Mouse (Mus musculus) neural tube, embryonic 11.5 days (tissue): ENCODE results near the gene Kcnh2. TPM values are rescaled to one million over a fixed set of nuclear protein-coding genes. Genes with fewer than 3 reads are reported as not detected.
"Not testable (repeated sequence)": the region's sequence is repeated elsewhere in the genome, so short reads cannot be mapped to it uniquely, and the experiment has no call there.

Source experiments
- ATAC-seq: fragments of 200-750 bp; cut with Nextera tagmentation; 2 replicates; pipeline ENCODE4 v1.8.0; 2017; ENCODE audit warnings: moderate number of reproducible peaks, mild to moderate bottlenecking, moderate TSS enrichment, moderate library complexity; ENCODE audit not compliant: insufficient read depth, low FRiP score, low TSS enrichment
- DNase-seq: peaks from one replicate; pipeline ENCODE4 v3.0.0-alpha.2; 2015; ENCODE audit warnings: low spot score
- H3K27ac ChIP-seq: fragments of 300-500 bp; sonication (generic); 2 replicates; pipeline ENCODE4 v1.5.1; 2014; ENCODE audit warnings: low read depth, mild to moderate bottlenecking, low read length
- H3K27me3 ChIP-seq: fragments of 300-500 bp; sonication (generic); 2 replicates; pipeline ENCODE4 v1.6.1; 2014; ENCODE audit warnings: mild to moderate bottlenecking, low read length, mixed read lengths; ENCODE audit not compliant: control insufficient read depth, insufficient read depth
- H3K36me3 ChIP-seq: fragments of 300-500 bp; sonication (generic); 2 replicates; pipeline ENCODE4 v1.6.1; 2014; ENCODE audit warnings: mild to moderate bottlenecking, low read length, moderate library complexity, mixed read lengths; ENCODE audit not compliant: control insufficient read depth, insufficient read depth
- H3K4me1 ChIP-seq: fragments of 300-500 bp; sonication (generic); 2 replicates; pipeline ENCODE4 v1.6.1; 2014; ENCODE audit warnings: low read length, mixed read lengths; ENCODE audit not compliant: control insufficient read depth, insufficient read depth
- H3K4me2 ChIP-seq: fragments of 300-500 bp; sonication (generic); 2 replicates; pipeline ENCODE4 v1.6.1; 2014; ENCODE audit warnings: low read depth, mild to moderate bottlenecking, moderate library complexity
- H3K4me3 ChIP-seq: fragments of 300-500 bp; sonication (generic); 2 replicates; pipeline ENCODE4 v1.5.1; 2014; ENCODE audit warnings: low read depth, low read length
- H3K9ac ChIP-seq: fragments of 300-500 bp; sonication (generic); 2 replicates; pipeline ENCODE4 v1.6.1; 2014; ENCODE audit warnings: mild to moderate bottlenecking, low read length
- H3K9me3 ChIP-seq: fragments of 300-500 bp; sonication (generic); 2 replicates; pipeline ENCODE4 v1.6.1; 2016; ENCODE audit warnings: low read length; ENCODE audit not compliant: control insufficient read depth
- WGBS: fragments of 180-500 bp; shearing (Covaris S2); extraction: QIAGEN DNeasy Blood & Tissue Kit; methylation state at CpG from one replicate; pipeline ENCODE4 v1.1.7; 2014; 5-methylcytosine and 5-hydroxymethylcytosine counted together
- polyA plus RNA-seq: library from polyadenylated mRNA; unstranded; fragments of >200 nt; fragmentation: Nextera tagmentation; extraction: Ambion mirVana; gene quantifications from 2 replicates; pipeline ENCODE4 v1.2.1, GENCODE M21; 2014

Gene Kcnh2
- polyA plus RNA-seq, result 16.5 and 18.6 TPM in 2 replicates

- Histone ChIP-seq H3K36me3 (no peaks in the 10 kb centered on the region), H3K27me3 (peaks cover 12% of the 10 kb centered on the region), H3K4me3 (peak within 1 kb of the TSS; percentile 72), H3K9ac (peak within 1 kb of the TSS; percentile 81), H3K27ac (peak within 1 kb of the TSS; percentile 98), H3K4me1 (peaks cover 47% of the 10 kb centered on the region), H3K9me3 (no peaks in the 10 kb centered on the region), H3K4me2 (peak within 1 kb of the TSS; percentile 92)
- DNase-seq (no peak), ATAC-seq (peak; percentile 45)
- 2% methylated on average over 37 of the region's 53 CpGs for WGBS
These were observed at the start of gene Kcnh2 for GRCm38 (mm10) chr5:24351278-24351677. Gene Kcnh2 (minus strand): TSS chr5:24351604.

DNA sequence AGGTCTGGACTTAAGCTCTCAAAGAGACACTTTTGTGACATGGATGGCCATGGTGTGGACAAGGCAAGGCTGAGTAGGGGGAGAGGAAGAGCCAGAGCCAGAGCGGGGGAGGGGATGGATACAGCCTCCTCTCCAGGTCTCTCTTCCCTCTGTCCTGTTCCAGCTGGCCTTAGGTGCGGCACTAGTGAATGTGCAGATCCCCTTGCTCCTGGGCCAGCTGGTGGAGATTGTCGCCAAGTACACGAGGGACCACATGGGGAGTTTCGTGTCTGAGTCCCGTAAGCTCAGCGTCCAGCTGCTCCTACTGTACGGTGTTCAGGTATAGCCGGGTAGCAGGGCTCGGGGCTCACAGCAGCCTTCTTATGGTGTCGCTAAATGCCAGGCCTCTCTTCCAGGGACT lies 49.0 kb upstream of the Kcnh2 start:
- H3K4me1 ChIP-seq, result no peaks in the 10 kb centered on the region
- no peak overlapping the region for H3K4me3 ChIP-seq
- H3K4me2 ChIP-seq, result no peak overlapping the region
- no peaks in the 10 kb centered on the region for H3K9me3 ChIP-seq
- WGBS, result 82% methylated on average over 11 of the region's 11 CpGs
- no peak overlapping the region for H3K27ac ChIP-seq
- H3K9ac ChIP-seq, result no peak overlapping the region; the same call in 1 of the 2 replicates
- H3K27me3 ChIP-seq, result no peaks in the 10 kb centered on the region
- ATAC-seq, result no peak
- no peaks in the 10 kb centered on the region; the same call in 1 of the 2 replicates for H3K36me3 ChIP-seq
- no peak for DNase-seq

DNA sequence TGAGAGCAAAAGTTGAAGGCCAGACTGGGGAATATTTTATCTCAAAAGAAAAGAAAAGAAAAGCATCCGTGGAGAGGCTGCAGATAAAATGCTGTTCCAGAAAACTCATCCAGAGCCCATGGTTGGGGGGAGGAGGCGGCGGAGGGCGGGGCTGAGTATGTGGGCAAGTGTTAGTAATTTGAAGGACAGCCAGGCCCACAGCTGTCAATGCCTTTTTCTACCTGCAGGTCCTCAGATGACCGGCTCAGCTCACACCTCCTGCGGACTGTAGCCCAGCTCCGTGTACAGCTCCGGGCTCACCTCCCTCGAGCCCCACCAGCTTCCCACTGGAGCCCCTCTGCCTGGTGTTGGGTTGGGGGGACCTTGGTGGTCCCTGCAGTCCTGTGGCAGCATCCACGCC lies 48.3 kb upstream of the Kcnh2 start:
- H3K27me3 ChIP-seq, result no peaks in the 10 kb centered on the region
- H3K27ac ChIP-seq, result no peak overlapping the region
- H3K4me3 ChIP-seq, result no peak overlapping the region
- no peaks in the 10 kb centered on the region for H3K4me1 ChIP-seq
- ATAC-seq (no peak), DNase-seq (no peak)
- no peaks in the 10 kb centered on the region for H3K9me3 ChIP-seq
- H3K4me2 ChIP-seq, result no peak overlapping the region
- no peak overlapping the region for H3K9ac ChIP-seq
- H3K36me3 ChIP-seq, result no peaks in the 10 kb centered on the region; the same call in 1 of the 2 replicates
- WGBS, result 91% methylated on average over 10 of the region's 10 CpGs

GRCm38 (mm10) chr5:24396254-24396653 lies 44.9 kb upstream of the Kcnh2 start:
- not testable (repeated sequence) for H3K9ac ChIP-seq, H3K4me2 ChIP-seq, ATAC-seq, H3K4me1 ChIP-seq, H3K4me3 ChIP-seq, H3K36me3 ChIP-seq, H3K27me3 ChIP-seq, H3K9me3 ChIP-seq, DNase-seq, H3K27ac ChIP-seq
- WGBS, result 89% methylated on average over 6 of the region's 6 CpGs

DNA sequence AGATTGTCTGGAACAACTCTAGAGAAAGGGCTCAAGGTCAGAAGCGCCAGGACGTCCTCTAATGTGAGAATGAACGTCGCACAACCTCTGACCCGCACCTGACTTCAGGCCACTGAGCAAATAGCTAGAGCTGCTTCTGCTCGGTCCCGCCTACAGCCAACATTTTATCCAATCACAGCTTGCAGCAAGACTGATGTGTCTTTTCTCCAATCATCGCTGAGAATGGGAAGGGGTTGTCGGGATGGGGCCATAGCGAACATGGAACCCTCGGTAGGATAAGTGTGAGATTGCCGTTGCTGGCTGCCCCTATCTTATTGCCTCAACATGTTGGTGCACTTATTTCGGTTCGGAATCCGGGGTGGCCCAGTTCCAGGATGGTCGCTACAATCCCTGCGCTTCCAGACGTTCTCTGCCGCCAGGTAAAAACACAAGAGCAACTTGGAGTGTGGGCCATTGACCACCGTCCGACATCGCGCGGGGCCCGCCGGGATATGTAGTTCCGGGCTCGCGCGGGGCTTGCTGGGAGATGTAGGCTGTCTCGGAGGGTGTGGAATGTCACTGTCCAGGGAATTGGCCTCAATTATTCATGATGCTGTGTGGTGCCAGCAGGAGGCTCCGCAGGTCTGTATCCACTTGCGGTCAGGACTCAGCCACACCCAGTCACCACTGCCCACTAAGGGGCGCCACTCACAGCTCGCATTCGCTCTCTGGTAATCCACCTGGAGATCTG lies 42.9 kb upstream of the Kcnh2 start:
- Histone ChIP-seq H3K9me3 (no peaks in the 10 kb centered on the region), H3K9ac (peak overlapping the region; percentile 55; the same call in 1 of the 2 replicates), H3K27ac (peak overlapping the region; percentile 53), H3K4me1 (0 out of 2 replicates have a peak, but pooled peaks cover 2% of the 10 kb centered on the region), H3K4me2 (peak overlapping the region; percentile 38), H3K27me3 (no peaks in the 10 kb centered on the region), H3K4me3 (peak overlapping the region; percentile 58), H3K36me3 (no peaks in the 10 kb centered on the region)
- peak; percentile 95 for ATAC-seq
- 1% methylated on average over 36 of the region's 36 CpGs for WGBS
- DNase-seq, result peak; percentile 96

DNA sequence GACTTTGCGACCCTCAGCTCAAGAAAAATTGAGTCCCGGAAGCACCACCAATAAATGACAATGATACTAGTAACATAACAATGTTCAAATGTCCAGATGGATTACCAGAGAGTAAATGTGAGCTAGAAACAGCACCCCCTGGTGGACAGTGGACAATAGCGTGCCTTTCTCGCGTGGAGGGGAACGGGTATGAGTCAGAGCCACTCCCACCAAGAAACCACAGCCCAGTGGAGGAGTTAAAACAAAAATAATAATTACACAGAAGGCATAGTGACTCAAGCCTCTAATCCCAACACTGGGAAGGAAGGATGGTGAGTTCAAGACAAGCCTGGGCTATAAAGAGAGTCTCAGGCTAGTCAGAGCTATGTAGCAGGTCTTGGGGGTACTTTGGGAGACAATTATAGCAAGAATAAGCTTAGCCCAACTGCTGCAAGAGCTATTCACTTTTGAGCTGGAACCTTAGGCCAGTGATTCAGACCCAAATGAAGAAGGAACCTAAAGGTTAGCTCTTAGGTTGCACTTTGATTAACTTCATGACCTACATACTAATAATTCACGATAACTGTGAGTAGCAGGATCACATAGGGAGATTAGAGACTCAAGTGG lies 42.1 kb upstream of the Kcnh2 start, which contains the start of gene Abcb8:
Gene Abcb8 (plus strand): TSS at position 272 of the 606 bp plus-strand sequence.
- no peaks in the 10 kb centered on the region for H3K9me3 ChIP-seq
- H3K4me3 ChIP-seq, result peak within 1 kb of the TSS; percentile 58
- DNase-seq (peak; percentile 78), ATAC-seq (no peak)
- H3K4me1 ChIP-seq, result 0 out of 2 replicates have a peak, but pooled peaks cover 2% of the 10 kb centered on the region
- H3K4me2 ChIP-seq, result peak within 1 kb of the TSS; percentile 38
- H3K27ac ChIP-seq, result peak within 1 kb of the TSS; percentile 53
- peak within 1 kb of the TSS; percentile 55; the same call in 1 of the 2 replicates for H3K9ac ChIP-seq
- H3K36me3 ChIP-seq, result no peaks in the 10 kb centered on the region
- H3K27me3 ChIP-seq, result peaks cover 3% of the 10 kb centered on the region
- WGBS, result 22% methylated on average over 7 of the region's 7 CpGs

DNA sequence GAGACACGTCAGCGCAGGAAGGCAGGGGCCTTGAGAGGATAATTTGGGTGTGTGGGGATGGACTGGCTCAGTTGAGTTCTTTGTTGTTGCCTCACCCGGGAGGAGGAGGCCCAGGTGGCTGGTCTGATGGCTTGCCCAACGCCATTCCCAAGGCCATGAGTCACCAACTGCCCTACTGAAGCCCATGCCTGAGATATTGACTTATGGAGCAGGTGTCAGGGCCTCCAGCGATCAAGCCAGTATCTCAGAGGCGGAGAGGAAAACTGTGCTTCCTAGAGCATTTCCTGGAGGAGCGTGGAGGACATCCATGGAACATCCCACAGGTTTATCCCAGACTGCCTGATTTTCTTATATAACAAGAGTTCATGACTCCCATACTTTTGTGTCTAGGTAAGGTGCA lies 41.3 kb upstream of the Kcnh2 start:
- peaks cover 7% of the 10 kb centered on the region; the same call in 1 of the 2 replicates for H3K4me1 ChIP-seq
- H3K9me3 ChIP-seq, result no peaks in the 10 kb centered on the region
- H3K36me3 ChIP-seq, result no peaks in the 10 kb centered on the region
- no peak overlapping the region for H3K27ac ChIP-seq
- no peak overlapping the region for H3K9ac ChIP-seq
- ATAC-seq, result no peak
- no peak for DNase-seq
- no peak overlapping the region for H3K4me3 ChIP-seq
- peaks cover 10% of the 10 kb centered on the region for H3K27me3 ChIP-seq
- H3K4me2 ChIP-seq, result no peak overlapping the region
- WGBS, result 73% methylated on average over 7 of the region's 7 CpGs

DNA sequence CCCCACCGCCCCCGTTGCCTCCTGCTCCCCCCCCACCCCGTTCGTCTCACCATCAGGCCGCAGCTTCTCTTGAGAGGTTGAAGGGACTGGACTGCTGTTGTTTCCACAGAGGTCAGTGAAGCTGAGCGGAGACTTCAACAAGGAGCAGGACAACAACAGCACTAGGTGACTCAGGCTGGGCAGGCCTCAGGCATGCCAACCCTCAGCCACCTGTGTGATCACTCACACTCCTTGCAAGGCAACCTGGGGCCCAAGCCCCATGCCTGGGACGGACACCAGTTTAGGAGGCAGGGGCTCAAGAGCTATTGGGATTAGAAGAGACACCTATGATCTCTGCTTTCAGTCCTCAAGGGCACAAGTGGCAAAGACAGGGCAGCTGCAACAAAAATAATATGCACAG lies 40.5 kb upstream of the Kcnh2 start, which contains the start of gene Atg9b:
Gene Atg9b (minus strand): TSS at position 280 of the 400 bp plus-strand sequence.
- H3K4me2 ChIP-seq, result no peak within 1 kb of the TSS
- no peak within 1 kb of the TSS for H3K4me3 ChIP-seq
- H3K9ac ChIP-seq, result no peak within 1 kb of the TSS
- DNase-seq (no peak), ATAC-seq (no peak)
- no peaks in the 10 kb centered on the region for H3K36me3 ChIP-seq
- no peak within 1 kb of the TSS for H3K27ac ChIP-seq
- H3K27me3 ChIP-seq, result peaks cover 18% of the 10 kb centered on the region
- H3K4me1 ChIP-seq, result peaks cover 13% of the 10 kb centered on the region
- H3K9me3 ChIP-seq, result no peaks in the 10 kb centered on the region
- whole genome bisulfite sequencing, result 84% methylated on average over 7 of the region's 7 CpGs
